Mouse (Mus musculus): ENCODE measurements around the gene Ccdc3.

Ccdc3 gene

GRCm38 (mm10) chr2:5161002-5161745 lies 23.6 kb downstream of the Ccdc3 start:
- DNase-seq, result no peak

GRCm38 (mm10) chr2:5161908-5162674 lies 24.5 kb downstream of the Ccdc3 start:
- DNase-seq, result no peak

- no peak for DNase-seq
Measured at GRCm38 (mm10) chr2:5162756-5163155, 25.2 kb downstream of the Ccdc3 start.

- DNase-seq, result no peak
Measured at GRCm38 (mm10) chr2:5165941-5166361, 28.4 kb downstream of the Ccdc3 start.

GRCm38 (mm10) chr2:5166796-5167195 lies 29.2 kb downstream of the Ccdc3 start:
- DNase-seq, result no peak

- no peak for DNase-seq
Measured at GRCm38 (mm10) chr2:5170815-5171214, 33.2 kb downstream of the Ccdc3 start.

- DNase-seq, result no peak
Measured at GRCm38 (mm10) chr2:5171301-5172000, 33.9 kb downstream of the Ccdc3 start.

- no peak for DNase-seq
Measured at GRCm38 (mm10) chr2:5172773-5173172, 35.2 kb downstream of the Ccdc3 start.

GRCm38 (mm10) chr2:5174716-5175115 lies 37.1 kb downstream of the Ccdc3 start:
- no peak for DNase-seq

GRCm38 (mm10) chr2:5181462-5182443 lies 44.2 kb downstream of the Ccdc3 start:
- no peak for DNase-seq

- DNase-seq, result no peak
Measured at GRCm38 (mm10) chr2:5184166-5184565, 46.6 kb downstream of the Ccdc3 start.

GRCm38 (mm10) chr2:5185631-5186030 lies 48.1 kb downstream of the Ccdc3 start:
- no peak for DNase-seq

- no peak for DNase-seq
Measured at GRCm38 (mm10) chr2:5192156-5192555, 54.6 kb downstream of the Ccdc3 start.

GRCm38 (mm10) chr2:5193071-5193470 lies 55.5 kb downstream of the Ccdc3 start:
- no peak for DNase-seq

- no peak for DNase-seq
Measured at GRCm38 (mm10) chr2:5194701-5195215, 57.2 kb downstream of the Ccdc3 start.

- no peak for DNase-seq
Measured at GRCm38 (mm10) chr2:5197486-5197885, 59.9 kb downstream of the Ccdc3 start.

- no peak for DNase-seq
Measured at GRCm38 (mm10) chr2:5199289-5199688, 61.7 kb downstream of the Ccdc3 start.

- DNase-seq, result no peak
Measured at GRCm38 (mm10) chr2:5200817-5201364, 63.3 kb downstream of the Ccdc3 start.

- DNase-seq, result no peak
Measured at GRCm38 (mm10) chr2:5203146-5203545, 65.6 kb downstream of the Ccdc3 start.

- DNase-seq, result no peak
Measured at GRCm38 (mm10) chr2:5204941-5205340, 67.4 kb downstream of the Ccdc3 start.

- DNase-seq, result no peak
Measured at GRCm38 (mm10) chr2:5206651-5207050, 69.1 kb downstream of the Ccdc3 start.

GRCm38 (mm10) chr2:5214581-5214980 lies 77.0 kb downstream of the Ccdc3 start:
- no peak for DNase-seq

All from cerebellum, adult 8-10 months (tissue).